Mouse (Mus musculus): Measurements from ENCODE around the gene Cyp2d11.

Cyp2d11 gene

GRCm38 (mm10) chr15:82351480-82351879 is 42.3 kb downstream of the Cyp2d11 start:
- no peak for DNase-seq (ENCODE audit: low spot score)

DNA sequence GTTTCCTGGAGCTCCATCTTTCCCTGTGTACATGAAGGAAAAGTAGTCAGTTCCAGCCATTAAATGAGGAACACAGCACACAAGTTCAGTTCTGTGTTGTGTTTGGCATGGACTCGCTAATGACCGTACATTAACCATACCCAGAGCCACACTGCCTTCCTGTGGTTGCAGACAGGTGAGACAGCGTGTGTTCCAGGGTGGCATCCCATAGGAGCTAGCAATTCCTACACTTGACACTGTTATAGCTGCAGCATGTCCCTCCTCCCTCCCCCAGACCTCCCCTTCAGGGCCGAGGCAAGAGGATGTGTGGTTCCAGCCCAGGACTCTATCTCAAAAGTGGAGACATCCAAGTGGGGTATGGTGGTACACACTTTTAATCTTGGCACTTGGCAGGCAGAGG is 43.5 kb downstream of the Cyp2d11 start:
- DNase-seq (ENCODE audit: low spot score): no peak

GRCm38 (mm10) chr15:82348999-82349341 is 44.9 kb downstream of the Cyp2d11 start:
- DNase-seq (ENCODE audit: low spot score): no peak

DNA sequence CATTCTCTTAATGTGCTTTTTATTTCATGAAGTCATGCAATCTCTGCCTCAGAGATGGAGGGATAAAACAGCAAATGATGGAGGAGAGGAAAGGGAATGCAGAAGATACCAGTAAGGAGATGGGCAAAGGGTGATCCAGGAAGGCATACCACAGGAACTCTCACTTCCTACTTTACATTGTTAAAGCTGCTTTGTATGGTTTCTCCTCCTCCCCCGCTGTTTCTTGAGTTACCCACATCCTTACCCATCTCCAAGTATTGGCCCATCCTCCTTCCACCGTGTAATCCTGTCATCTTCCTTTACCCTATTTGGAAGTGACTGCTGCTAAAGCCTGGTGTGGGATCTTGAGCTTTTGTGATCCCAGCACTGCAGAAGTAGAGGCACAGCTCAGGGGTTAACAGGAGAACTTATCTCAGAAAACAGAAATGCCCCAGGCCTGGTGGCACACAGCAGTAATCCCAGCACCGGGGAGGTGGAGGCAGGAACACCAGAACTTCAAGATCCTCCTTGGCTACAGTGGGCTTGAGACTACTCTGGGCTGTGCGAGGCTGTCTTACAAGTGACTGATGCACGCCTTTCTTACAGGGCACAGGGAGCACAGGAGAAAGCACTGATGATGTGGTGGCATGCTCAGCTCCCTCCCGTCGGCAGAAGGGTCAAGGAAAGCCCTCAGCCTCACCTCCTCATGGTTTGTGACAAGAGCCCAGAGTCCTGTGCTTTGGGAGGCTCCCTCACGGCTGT is 45.4 kb downstream of the Cyp2d11 start:
- no peak for DNase-seq (ENCODE audit: low spot score)

- no peak for DNase-seq (ENCODE audit: low spot score)
These were observed 46.0 kb downstream of the Cyp2d11 start for GRCm38 (mm10) chr15:82347852-82348251.

DNA sequence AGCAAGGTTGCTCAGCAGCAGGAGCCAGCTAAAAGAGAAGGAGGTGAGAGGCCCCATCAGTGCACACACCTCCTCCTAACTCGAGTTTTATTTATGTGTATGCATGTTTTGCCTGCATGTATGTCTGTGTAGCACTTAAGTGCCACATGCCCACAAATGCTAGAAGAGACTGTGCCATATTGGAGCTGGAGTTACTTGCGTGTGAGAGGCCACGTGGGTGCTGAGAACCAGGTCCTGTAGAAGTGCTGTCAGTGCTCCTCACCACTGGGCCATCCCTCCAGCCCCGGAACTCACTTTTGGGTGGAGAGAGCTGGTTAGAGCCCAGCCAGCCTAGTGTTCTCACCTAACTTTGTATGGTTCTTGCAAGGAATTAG is 46.5 kb downstream of the Cyp2d11 start:
- no peak for DNase-seq (ENCODE audit: low spot score)

DNA sequence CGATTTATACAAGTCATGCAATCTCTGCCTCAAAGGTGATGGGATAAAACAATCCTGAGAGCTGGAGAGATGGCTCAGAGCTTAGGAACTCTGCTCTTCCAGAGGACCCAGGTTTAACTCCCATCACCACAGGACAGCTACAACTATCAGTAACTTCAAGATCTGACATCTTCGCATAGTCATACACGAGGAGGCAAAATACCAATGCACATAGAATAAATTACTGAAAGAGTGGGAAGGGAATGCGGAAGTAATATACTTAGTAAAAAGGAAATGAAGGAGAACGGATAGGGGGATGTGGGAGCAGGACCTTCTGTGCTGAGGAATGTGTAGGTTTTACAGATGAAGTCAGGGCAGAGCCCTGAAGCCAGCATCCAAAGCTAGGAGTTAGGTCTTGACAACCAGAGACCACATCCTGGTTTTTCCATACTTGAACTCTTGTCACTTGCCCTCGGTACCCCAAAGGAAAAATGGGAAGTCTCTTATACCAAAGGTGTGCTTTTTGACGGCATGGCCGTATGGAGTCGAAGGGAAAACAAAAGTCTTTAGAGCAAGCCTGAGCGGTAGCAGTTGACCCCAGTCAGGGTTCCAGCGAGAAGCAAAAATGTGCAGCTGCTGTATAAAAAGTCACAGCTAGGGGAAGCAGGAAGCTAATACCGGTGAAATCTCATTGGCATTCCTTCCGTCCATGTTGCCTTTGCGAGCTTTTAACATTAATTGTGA is 47.1 kb downstream of the Cyp2d11 start:
- no peak for DNase-seq (ENCODE audit: low spot score)

- peak; percentile 99 for DNase-seq (ENCODE audit: low spot score)
These were observed 47.9 kb downstream of the Cyp2d11 start for GRCm38 (mm10) chr15:82345820-82346470.

DNA sequence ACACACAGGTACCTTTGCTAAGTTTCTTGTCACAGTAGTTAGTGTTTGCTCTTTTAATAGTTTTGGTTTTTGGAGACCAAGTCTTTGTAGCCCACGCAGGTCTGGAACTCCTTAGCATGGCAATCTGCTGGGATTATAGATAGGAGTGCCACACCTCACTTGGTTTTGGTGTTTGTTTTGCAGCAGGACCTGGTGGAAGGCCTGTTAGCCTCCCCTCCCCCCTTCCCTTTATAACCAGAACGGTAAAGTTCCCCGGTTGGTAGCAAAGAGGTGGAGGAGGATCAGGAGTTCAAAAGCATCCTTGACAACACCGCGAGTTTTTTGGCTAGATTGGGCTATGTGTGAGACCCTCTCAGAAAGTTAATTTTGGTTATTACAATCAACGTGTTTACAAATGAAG is 48.9 kb downstream of the Cyp2d11 start:
- DNase-seq (ENCODE audit: low spot score): peak; percentile 28

DNA sequence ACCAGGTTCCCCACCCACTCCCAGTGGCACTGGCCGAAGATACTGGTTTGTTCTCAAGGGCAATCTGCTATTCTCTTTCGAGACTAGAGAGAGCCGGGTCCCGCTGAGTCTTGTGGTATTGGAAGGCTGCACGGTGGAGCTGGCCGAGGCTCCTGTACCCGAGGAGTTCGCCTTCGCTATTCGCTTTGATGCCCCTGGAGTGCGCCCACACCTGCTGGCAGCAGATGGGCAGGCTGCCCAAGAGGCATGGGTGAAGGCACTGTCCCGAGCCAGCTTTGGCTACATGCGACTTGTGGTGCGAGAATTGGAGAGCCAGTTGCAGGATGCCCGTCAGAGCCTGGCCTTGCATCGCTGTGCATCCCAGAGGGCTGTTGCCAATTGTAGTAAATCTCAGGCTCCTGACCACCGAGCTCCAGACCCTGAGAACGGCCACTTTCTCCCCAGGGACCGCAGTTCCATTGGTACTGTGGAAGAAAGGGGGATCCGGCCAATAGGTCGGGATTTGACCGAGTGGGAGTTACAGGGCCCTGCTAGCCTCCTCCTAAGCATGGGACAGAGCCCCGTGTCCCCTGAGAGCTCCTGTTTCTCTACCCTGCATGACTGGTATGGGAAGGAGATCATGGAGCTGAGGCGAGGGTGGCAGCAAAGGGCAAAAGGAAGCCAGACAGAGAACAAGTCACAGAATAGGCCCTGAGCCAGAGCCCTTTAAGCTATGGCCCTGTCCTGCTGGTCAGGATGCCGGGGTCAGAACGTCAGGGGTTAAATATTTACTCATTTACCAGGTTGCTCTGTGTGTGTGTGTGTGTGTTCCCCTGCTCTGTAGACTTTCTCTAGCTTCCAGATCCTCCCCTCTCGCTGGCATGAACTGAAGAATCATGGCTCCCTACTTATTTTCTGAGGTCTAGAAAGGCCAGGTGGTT is 50.2 kb downstream of the Cyp2d11 start:
- DNase-seq (ENCODE audit: low spot score): peak; percentile 66

GRCm38 (mm10) chr15:82342543-82342935 is 51.3 kb downstream of the Cyp2d11 start:
- DNase-seq (ENCODE audit: low spot score): no peak

GRCm38 (mm10) chr15:82341675-82342542 is 51.9 kb downstream of the Cyp2d11 start:
- peak; percentile 62 for DNase-seq (ENCODE audit: low spot score)

DNA sequence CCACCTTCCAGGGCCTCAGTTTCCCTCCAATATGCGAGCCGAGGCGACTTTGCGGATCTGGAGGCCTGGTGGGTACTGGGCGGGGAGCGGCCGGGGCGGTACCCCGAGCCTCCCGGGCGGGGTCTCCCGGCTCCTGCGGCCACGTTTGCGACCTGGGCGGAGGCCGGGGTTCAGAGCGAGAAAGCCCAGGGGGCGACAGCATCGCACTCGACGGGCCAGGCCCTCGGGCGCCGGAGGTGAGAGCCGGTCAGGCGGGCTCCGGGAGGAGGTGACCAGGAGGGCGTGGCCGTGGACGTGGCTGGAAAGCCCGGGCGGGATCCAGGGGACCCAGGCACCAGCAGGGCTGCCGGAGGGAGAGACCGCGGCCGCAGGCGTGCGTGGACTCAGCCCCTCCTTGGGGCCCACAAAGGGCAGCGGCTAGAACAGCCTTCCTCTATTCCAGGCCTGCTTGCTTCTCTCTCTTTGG is 52.8 kb downstream of the Cyp2d11 start:
- DNase-seq (ENCODE audit: low spot score): peak; percentile 66

GRCm38 (mm10) chr15:82340414-82341035 is 53.3 kb downstream of the Cyp2d11 start:
- peak; percentile 42 for DNase-seq (ENCODE audit: low spot score)

DNA sequence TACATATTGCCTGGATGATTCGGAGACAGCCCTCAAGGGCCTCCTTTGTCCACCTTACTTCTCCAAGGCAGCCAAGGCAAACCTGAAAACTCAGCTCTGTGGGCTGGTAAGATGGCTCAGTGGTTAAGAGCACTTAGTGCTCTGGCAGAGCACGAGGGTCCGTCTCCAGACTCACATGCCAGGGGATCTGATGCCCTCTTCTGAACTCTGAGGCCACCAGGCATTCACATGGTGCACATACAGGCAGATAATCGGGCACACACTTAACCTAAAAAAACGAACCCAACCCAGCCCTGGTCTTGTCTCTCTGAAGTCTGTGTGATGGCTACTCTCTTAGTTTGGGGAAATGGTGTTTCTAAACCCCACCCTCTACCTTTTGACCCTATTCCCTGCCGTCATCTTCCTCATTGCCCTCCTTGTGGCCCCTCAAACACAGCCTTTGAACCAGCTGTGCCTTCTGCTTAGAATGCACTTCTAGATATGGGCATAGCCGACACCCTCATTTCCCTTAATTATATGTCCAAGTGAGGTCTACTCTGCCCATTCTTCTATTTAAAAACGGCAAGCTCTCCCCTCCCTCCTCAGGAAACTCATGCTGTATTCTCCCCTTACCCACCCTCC is 54.1 kb downstream of the Cyp2d11 start:
- DNase-seq (ENCODE audit: low spot score): no peak
